Mouse (Mus musculus): ENCODE data around the gene Rbfox3. TPM values are rescaled to one million over a fixed set of nuclear protein-coding genes. Genes with fewer than 3 reads are reported as not detected.

Rbfox3 gene
- polyA plus RNA-seq, 1 experiment from 2014 or later: 7.6 TPM

DNA sequence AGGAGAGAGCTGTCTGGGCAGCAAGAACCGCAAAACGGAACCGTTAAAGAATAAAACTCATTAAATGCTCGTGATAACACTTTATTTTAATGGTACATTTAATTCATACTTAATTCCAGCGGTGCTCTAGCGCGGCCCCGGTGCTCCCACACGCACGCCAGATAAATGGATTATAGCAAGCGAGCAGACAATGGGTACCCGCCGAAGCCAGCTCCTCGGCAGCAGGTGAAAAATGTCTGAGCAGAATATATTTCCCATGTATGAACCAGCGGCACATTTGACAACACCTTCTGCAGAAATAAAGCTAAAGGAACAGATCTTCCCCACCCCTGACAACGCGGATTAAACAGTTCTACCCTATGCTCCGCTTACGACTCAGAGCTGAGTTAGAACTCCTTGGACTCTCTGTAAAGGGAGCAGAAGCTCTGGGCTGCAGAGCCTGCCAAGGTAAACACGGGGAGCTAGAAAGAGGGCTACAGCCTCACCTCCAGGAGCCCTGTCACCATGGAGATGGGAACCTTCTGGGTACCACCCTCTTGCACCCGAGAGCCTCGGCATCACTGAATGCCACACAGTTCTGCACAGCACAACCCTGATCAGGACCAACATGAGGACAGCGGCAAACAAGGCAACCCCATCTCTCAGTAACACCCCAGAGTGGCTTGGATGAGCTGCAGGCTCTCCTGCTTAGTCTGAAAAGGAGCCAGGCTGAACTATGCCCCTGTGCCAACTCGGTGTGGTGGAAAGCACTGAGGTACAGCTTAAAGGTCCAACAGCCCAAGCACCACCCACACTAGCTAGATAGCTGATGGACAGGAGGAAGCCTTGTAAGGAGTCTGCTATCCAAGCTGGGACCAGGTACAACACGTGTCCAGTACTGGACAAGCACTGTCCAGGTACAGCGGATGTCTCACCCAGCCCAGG, 196.5 kb downstream of the Rbfox3 start:
- no peaks in the 10 kb centered on the region for H3K36me3 ChIP-seq
- WGBS: 85% methylated on average over 26 of the region's 26 CpGs
- no peaks in the 10 kb centered on the region for H3K9me3 ChIP-seq (replicated peaks)
- H3K4me1 ChIP-seq: peaks cover 39% of the 10 kb centered on the region
- H3K27ac ChIP-seq (replicated peaks): peak overlapping the region; percentile 17; the same call in 1 of the 2 replicates
- no peaks in the 10 kb centered on the region for H3K27me3 ChIP-seq (ENCODE audit: low read depth, poor library complexity, severe bottlenecking)
- DNase-seq (ENCODE audit: low spot score): no peak
- no peak overlapping the region for H3K4me3 ChIP-seq

DNA sequence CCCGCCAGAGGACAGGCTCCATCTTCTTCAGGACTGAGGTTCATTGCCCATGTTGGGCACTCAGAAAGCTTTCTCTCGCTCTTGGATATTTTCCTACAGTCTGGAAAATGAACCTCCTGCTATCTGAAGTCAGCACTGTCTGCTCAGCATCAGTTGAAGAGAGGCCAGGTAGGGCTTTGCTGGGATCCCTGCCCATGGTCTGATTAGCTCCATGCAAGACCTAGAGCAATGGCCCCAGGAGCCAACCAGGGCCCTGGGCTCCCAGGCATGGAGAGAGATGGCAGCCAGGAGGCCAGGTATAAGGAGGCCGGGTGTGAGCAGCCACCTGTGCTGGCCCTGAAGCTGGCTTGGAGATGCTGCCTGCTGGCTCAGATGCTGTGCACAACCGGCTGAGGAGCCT, 198.6 kb downstream of the Rbfox3 start:
- 68% methylated on average over 4 of the region's 4 CpGs for WGBS
- Histone ChIP-seq H3K36me3 (no peaks in the 10 kb centered on the region), H3K27me3 (ENCODE audit: low read depth, poor library complexity, severe bottlenecking) (no peaks in the 10 kb centered on the region), H3K27ac (replicated peaks) (peak overlapping the region; percentile 28; the same call in 1 of the 2 replicates), H3K4me1 (peaks cover 39% of the 10 kb centered on the region), H3K4me3 (no peak overlapping the region), H3K9me3 (replicated peaks) (0 out of 2 replicates have a peak, but pooled peaks cover 8% of the 10 kb centered on the region)
- DNase-seq (ENCODE audit: low spot score): no peak

DNA sequence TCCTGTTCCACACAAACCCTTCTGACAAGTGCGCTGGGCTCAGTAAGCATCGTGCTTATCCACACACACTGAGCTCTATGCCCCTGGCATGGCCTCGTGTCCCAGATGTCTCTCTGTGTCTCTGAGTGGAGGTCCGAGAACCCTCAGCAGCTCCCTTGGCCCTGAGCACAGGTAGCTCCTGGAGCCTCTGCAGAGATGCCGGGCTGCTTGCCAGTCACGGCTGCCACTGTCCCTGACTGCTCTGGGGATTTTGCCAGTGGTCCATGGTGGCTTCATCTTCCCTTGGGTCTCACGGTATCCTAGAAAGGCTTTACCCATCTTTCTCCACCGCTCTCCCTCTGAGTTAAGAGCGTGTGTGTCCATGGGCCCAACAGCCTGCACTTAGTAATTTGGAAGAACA, 199.3 kb downstream of the Rbfox3 start:
- H3K36me3 ChIP-seq: no peaks in the 10 kb centered on the region
- H3K9me3 ChIP-seq (replicated peaks): 0 out of 2 replicates have a peak, but pooled peaks cover 8% of the 10 kb centered on the region
- H3K27me3 ChIP-seq (ENCODE audit: low read depth, poor library complexity, severe bottlenecking): no peaks in the 10 kb centered on the region
- H3K4me3 ChIP-seq: no peak overlapping the region
- H3K27ac ChIP-seq (replicated peaks): peak overlapping the region; percentile 14; the same call in 1 of the 2 replicates
- H3K4me1 ChIP-seq: peaks cover 34% of the 10 kb centered on the region
- 90% methylated on average over 9 of the region's 9 CpGs for WGBS
- no peak for DNase-seq (ENCODE audit: low spot score)

DNA sequence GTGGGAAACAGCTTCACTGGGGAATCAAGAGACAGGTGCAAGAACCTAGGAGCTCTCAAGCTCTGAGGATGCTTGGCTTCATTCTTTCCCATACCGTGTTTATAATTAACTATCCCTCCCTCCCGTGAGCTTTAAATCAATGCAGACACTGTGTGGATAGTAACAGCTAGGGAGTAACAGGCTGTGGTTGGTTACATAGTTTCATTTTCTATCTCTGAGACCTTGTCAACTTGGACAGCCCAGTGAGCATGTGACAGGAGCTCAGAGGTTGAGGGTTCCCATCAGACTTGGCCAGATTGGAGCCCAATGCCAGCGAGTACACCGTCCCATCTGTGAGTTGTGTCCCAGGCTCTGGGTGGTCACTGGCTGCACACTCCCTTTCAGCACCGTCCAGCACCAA, 201.4 kb downstream of the Rbfox3 start:
- Histone ChIP-seq H3K36me3 (no peaks in the 10 kb centered on the region), H3K9me3 (replicated peaks) (0 out of 2 replicates have a peak, but pooled peaks cover 8% of the 10 kb centered on the region), H3K4me1 (peaks cover 26% of the 10 kb centered on the region), H3K27me3 (ENCODE audit: low read depth, poor library complexity, severe bottlenecking) (no peaks in the 10 kb centered on the region), H3K27ac (replicated peaks) (no peak overlapping the region), H3K4me3 (no peak overlapping the region)
- 90% methylated on average over 5 of the region's 5 CpGs for WGBS
- no peak for DNase-seq (ENCODE audit: low spot score)

DNA sequence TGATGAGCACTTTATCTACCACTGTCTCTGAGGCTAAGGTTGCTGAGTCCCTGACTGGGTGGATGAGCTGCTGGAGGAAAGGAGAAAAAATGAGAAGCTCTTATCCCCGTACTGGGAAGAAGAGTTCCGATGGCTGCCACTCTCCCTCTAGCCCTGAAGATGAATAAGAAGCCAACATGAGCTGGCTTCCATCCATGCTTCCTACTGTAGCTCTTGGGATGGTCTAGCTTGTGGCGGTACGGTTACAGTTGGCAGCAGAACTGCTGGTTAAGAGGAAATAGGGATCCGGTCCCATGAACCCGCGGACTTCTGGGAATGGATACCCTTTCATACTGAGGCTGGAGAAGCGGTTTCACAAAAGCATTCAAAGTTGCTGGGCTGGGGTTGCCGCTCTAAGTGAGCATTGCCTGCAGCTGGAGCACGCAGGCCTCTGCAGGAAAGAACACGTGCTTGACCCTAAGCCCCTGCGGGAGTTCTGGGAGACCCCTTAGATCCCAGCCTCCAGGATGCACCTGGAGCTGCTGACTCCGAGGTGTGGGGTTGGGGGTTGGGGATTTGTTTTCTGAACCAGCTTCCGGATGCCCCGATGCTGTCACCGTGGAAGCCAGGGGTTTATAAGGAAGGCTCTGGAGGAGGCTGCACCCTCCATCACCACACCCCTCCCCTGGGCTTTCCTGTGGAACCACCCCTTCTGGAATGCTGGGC, 215.0 kb downstream of the Rbfox3 start:
- no peak overlapping the region for H3K27ac ChIP-seq (replicated peaks)

DNA sequence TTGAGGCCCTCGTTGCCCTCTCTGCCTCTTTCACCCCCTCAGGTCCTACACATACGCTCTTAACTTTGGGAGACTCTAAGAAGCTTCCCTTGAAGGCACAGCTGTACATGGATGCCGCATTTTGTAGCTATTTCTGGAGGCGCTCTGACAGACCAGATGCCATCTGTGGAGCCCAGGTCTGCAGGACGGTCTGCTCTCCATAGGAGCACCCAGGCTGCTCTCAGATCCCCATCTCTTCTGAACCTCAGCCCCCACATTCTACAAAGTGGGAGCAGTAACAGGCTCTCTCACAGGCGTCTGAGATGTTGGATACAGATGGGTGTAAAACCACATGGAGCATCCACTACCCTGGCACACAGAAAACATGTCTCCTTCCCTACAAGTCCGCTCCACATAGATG, 218.1 kb downstream of the Rbfox3 start:
- WGBS: 91% methylated on average over 7 of the region's 7 CpGs
- Histone ChIP-seq H3K36me3 (no peaks in the 10 kb centered on the region), H3K27ac (replicated peaks) (no peak overlapping the region), H3K4me3 (no peak overlapping the region), H3K9me3 (replicated peaks) (no peaks in the 10 kb centered on the region), H3K4me1 (peaks cover 46% of the 10 kb centered on the region), H3K27me3 (ENCODE audit: low read depth, poor library complexity, severe bottlenecking) (no peaks in the 10 kb centered on the region)
- DNase-seq (ENCODE audit: low spot score): no peak

More for the DNA sequence above, 215.0 kb downstream of the Rbfox3 start:
- WGBS: 60% methylated on average over 16 of the region's 16 CpGs
- H3K4me3 ChIP-seq: no peak overlapping the region
- H3K36me3 ChIP-seq: no peaks in the 10 kb centered on the region
- DNase-seq (ENCODE audit: low spot score): no peak
- H3K4me1 ChIP-seq: peaks cover 43% of the 10 kb centered on the region
- H3K27me3 ChIP-seq (ENCODE audit: low read depth, poor library complexity, severe bottlenecking): no peaks in the 10 kb centered on the region
- H3K9me3 ChIP-seq (replicated peaks): no peaks in the 10 kb centered on the region

DNA sequence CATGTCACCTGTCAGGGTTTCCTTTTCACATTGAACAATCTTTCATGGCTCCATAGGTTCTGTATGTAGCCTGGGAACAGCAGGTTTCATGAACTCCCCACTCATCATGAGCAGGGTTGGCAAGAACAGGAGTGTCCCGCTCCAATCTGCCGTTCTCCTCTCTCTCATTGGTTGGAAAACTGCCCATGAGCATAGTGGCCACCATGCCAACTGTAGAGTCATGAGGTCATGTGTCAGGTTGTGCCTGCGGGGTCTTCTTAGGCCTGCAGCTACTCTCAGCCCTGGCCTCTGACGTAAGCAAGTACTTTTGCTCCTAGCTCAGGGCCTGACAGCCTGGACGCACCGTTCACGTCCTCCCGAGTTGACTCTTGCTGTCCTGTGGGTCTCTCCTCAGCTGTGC, 221.1 kb downstream of the Rbfox3 start:
- no peak overlapping the region for H3K4me3 ChIP-seq
- peaks cover 26% of the 10 kb centered on the region for H3K4me1 ChIP-seq
- no peak overlapping the region for H3K27ac ChIP-seq (replicated peaks)
- no peaks in the 10 kb centered on the region for H3K36me3 ChIP-seq
- 91% methylated on average over 8 of the region's 8 CpGs for WGBS
- no peaks in the 10 kb centered on the region for H3K27me3 ChIP-seq (ENCODE audit: low read depth, poor library complexity, severe bottlenecking)
- no peak for DNase-seq (ENCODE audit: low spot score)
- no peaks in the 10 kb centered on the region for H3K9me3 ChIP-seq (replicated peaks)

DNA sequence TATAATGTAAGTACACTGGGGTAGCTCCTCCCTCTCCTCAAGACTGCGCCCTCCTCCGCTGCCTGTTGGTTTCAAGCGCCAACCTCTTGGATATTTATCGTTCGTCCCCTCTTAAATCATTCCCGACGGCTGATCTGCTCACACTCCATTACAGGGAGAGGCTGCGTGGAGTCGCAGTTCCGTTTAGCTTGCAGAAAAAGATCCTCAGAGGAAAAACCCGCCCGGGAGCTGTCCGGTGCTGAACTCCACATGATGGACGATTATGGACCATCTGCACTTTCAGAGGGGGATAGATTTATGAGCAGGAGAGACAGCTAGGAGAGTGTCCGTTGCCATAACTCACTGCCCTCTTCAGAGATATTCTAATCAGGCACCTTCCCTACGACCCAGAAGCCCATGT, 226.0 kb downstream of the Rbfox3 start:
- Histone ChIP-seq H3K36me3 (no peaks in the 10 kb centered on the region), H3K4me3 (no peak overlapping the region), H3K27ac (replicated peaks) (no peak overlapping the region), H3K9me3 (replicated peaks) (no peaks in the 10 kb centered on the region), H3K4me1 (peaks cover 17% of the 10 kb centered on the region), H3K27me3 (ENCODE audit: low read depth, poor library complexity, severe bottlenecking) (peaks cover 7% of the 10 kb centered on the region)
- DNase-seq (ENCODE audit: low spot score): peak; percentile 46
- WGBS: 20% methylated on average over 16 of the region's 16 CpGs

DNA sequence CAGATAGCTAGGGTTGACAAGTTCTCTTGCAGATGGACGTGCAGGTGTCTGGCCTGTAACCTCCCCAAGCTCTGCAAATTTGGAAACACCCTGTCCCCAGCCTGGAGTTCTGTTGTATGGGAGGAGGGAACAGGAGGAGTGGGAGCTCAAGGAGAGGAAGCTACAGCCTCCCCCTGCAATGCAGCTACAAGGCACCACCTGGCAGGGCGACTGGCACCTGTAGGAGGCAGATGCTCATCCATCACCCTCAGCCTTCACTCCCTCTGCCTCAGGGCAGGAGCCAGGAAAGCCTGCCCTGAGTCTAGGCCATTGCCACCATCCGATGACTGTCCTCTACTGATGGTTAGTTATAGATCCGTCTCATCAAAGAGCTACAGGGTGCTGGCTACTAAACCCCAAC, 226.7 kb downstream of the Rbfox3 start:
- peaks cover 23% of the 10 kb centered on the region for H3K4me1 ChIP-seq
- no peak overlapping the region for H3K4me3 ChIP-seq
- H3K27ac ChIP-seq (replicated peaks): no peak overlapping the region
- 82% methylated on average over 4 of the region's 4 CpGs for whole genome bisulfite sequencing
- H3K9me3 ChIP-seq (replicated peaks): no peaks in the 10 kb centered on the region
- DNase-seq (ENCODE audit: low spot score): no peak
- H3K36me3 ChIP-seq: no peaks in the 10 kb centered on the region
- H3K27me3 ChIP-seq (ENCODE audit: low read depth, poor library complexity, severe bottlenecking): peaks cover 7% of the 10 kb centered on the region

DNA sequence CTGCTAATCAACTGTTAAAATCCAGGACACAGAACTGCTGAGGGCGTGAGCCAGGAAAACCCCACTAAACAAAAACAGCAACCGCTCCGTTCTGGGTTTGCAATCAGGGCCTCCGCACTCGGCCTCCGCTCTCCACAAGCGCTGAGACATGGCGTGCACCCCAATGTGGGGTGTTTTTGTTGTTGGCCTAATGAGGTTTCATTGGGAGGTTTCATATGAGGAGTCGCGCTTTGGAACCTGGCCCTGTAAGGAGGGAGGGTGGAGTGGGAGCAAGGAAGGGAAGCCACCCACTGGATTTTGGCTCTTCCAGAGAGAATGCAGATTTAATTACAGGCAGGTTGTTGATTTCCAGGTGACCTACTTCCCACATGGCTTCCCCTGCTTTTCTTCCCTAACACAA, 230.7 kb downstream of the Rbfox3 start:
- WGBS: 90% methylated on average over 10 of the region's 10 CpGs
- H3K4me3 ChIP-seq: no peak overlapping the region
- no peak overlapping the region for H3K27ac ChIP-seq (replicated peaks)
- H3K4me1 ChIP-seq: peaks cover 39% of the 10 kb centered on the region
- no peaks in the 10 kb centered on the region for H3K36me3 ChIP-seq
- DNase-seq (ENCODE audit: low spot score): no peak
- no peaks in the 10 kb centered on the region for H3K9me3 ChIP-seq (replicated peaks)
- H3K27me3 ChIP-seq (ENCODE audit: low read depth, poor library complexity, severe bottlenecking): peaks cover 16% of the 10 kb centered on the region

DNA sequence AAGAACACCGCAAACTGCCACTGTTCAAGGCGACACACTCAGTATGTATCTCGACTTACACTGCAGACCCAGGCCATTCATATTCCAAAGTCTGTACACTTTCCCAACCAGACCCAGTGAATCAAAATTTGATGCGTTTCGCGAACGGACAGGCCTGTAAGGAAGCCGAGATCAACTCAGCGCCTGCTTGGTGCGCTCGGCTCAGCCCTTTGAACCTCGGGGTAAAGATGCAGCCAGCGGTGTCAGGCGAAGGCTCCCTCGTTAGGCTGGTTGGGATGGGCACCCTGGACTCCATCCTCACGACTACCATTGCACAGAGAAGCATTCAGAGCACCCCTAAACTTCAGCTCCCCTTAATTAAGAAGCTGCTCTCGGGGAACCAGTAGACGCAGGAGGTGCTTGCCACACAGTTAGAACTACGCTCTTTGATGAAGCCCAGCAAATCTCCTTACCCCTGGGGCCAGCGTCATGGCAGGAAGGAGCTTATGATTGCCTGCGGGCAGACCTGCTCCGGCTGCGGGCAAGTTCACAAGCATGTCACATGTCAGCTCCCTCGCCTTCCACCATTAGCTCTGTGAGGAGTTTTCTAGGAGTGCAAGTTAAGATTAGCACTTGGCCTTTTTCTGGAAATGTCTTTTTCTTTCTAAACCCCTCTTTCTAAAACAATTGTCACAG, 231.5 kb downstream of the Rbfox3 start:
- no peak overlapping the region for H3K4me3 ChIP-seq
- H3K4me1 ChIP-seq: peaks cover 35% of the 10 kb centered on the region
- no peak for DNase-seq (ENCODE audit: low spot score)
- H3K27ac ChIP-seq (replicated peaks): no peak overlapping the region
- no peaks in the 10 kb centered on the region for H3K9me3 ChIP-seq (replicated peaks)
- H3K27me3 ChIP-seq (ENCODE audit: low read depth, poor library complexity, severe bottlenecking): peaks cover 12% of the 10 kb centered on the region; the same call in 1 of the 2 replicates
- WGBS: 82% methylated on average over 24 of the region's 24 CpGs
- H3K36me3 ChIP-seq: no peaks in the 10 kb centered on the region

DNA sequence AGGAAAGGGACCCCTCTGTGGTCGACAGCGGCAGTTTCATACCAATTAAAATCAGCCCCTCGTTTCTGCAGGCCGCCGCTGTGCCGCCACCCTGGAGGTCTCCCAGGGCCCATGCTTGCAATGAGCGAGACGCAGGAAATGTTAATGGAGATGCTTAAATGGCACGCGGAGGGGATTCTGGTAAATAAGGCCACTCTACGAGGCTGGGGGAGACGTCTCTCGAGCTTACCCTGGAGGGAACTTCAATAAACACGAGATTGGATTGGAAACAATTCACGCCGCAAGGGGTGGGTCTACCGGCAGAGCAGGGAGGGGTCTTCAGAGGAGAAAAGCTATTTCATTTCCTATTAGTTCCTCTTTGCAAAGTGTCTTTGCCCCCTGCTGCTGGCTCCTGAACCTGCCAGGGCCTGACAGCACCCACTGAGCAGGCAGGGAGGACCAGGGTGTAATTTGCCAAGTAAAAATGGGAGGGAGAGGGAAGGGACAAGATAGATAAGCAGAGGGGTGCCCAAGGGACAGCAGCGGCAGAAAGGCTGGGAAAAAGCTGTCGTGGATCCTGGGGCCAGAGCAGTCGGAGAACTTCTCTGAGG, 232.8 kb downstream of the Rbfox3 start:
- Histone ChIP-seq H3K4me3 (no peak overlapping the region), H3K9me3 (replicated peaks) (no peaks in the 10 kb centered on the region), H3K27ac (replicated peaks) (0 out of 2 replicates have a peak overlapping the region, but pooled peaks have one; percentile 0), H3K4me1 (peaks cover 32% of the 10 kb centered on the region), H3K27me3 (ENCODE audit: low read depth, poor library complexity, severe bottlenecking) (peaks cover 8% of the 10 kb centered on the region; the same call in 1 of the 2 replicates), H3K36me3 (no peaks in the 10 kb centered on the region)
- DNase-seq (ENCODE audit: low spot score): no peak
- WGBS: 37% methylated on average over 20 of the region's 20 CpGs
